Mouse (Mus musculus) heart, postnatal 4 days (tissue): ENCODE results near the gene Ackr4. TPM values are rescaled to one million over a fixed set of nuclear protein-coding genes. Genes with fewer than 3 reads are reported as not detected.

ENCODE experiments used
- DNase-seq: peaks from one replicate; pipeline ENCODE4 v3.0.0; 2021
- total RNA-seq, 2 experiments: library from RNA; stranded (reverse); gene quantifications; 2 replicates each; pipeline ENCODE4 v1.2.3; 2021

The Ackr4 gene
- total RNA-seq, 2 experiments from 2014 or later = 4.3 to 6.3 TPM

DNA sequence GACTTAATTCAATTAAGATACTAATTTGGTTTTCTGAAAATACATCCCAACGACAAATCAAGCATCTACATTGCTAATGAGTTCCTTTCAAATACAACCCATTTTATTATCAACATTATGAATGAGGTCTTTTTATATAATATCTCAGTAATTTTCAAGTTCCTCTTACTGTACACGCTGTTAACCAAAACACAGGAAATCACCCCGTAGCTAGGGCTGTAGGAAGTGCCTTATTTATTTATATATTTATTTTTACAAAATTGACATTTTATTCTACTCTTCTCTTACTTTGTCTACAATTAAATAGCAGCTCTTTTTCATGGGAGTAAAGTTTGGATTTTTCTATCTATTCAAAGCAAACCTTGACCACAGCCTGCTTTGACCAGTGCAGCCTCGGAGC, 87.0 kb downstream of the Ackr4 start:
- DNase-seq = no peak

DNA sequence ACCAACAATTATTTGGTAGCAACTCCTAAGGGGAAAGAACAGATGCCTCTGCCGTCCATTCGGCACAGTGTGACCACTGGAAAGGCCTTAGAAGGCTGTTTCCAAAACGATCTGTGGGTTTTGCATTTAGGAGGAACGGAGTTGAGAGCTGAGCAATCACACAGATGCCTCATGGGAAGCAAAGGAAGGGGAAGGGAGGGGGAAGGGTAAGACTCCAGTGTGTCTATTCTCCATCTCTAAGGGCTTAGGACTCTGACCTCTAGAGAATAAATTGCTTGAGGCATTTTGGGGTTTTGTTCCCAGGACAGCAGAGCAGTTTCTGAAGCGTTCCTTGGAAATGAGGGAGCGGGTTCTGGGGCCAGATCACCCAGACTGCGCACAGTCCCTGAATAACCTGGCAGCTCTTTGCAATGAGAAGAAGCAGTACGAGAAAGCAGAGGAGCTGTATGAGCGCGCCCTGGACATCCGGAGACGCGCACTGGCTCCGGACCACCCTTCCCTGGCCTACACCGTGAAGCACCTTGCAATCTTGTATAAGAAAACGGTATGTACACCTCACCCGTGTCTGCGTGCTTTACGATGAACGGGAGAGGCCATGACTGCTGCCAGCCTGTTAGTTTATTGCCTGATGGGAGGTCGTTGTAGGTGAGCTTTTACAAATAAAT, 87.6 kb downstream of the Ackr4 start:
- no peak for DNase-seq

DNA sequence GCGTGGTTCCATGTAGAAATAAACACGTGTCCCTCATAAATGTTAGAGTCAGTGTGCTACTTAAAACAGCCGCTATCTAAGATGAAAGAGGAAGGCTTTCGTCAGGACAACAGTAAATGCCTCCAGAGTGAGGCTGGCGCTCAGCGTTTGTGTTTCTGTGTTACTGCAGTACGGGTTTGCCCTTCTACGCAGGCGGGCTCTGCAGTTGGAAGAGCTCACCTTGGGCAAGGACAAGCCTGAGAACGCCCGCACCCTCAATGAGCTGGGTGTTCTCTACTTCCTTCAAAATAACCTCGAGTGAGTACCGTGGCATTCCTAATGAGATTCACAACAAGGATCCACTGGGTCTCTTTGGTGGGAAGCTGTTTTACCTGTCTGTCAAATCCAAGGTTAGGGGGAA, 88.5 kb downstream of the Ackr4 start:
- DNase-seq = no peak

DNA sequence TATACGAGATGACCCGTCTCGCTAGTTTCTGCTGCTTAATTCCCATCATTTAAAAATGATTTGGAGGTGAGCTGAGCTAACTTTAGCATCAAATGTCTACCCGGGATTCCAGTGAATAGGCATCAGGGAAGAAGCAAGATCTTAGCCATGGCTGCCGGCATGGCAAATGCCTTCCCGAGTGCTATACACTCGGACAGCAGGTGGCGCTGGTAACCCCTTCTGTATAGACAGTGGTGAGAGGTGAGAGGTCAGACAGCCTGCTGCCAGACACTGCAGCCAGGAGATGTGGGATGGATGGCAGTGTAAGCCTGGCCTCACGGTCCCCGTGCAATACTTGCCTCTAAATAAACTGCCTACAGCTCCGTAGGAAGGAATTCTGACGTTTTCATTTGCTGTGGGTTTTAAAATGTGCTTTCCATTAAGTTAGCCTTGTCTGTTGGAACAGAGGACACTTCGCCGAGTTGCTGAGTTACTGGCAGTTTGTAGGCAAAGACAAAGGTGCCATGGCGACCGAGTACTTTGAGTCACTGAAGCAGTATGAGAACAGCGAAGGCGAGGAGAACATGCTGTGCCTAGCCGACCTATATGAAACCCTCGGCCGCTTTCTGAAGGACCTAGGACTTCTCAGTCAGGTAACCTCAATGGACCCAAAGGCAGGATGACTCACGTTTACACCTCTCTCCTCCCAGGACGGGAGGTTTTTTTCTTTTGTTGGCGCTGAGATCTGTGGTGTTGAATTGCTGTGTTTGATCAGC, 91.3 kb downstream of the Ackr4 start:
- DNase-seq = peak; percentile 81

DNA sequence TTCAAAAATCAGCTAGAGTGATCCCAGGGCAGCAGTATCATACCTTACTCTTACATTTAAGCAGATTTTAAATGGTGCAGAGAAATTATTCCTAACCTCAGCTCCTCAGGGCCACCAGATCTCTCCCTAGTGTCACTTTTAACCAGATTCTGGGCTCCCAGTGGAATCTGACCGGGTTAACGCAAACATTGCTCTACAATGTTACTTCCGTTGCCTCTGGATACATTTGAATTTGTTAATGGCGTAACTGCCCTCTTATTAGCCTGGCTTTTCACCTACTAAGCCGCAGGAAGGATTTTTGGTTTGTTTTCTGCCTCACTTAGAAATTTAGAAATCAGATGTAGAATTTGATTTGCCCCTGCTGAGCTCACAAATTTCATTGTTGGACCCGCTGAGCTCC, 92.0 kb downstream of the Ackr4 start:
- DNase-seq = no peak

DNA sequence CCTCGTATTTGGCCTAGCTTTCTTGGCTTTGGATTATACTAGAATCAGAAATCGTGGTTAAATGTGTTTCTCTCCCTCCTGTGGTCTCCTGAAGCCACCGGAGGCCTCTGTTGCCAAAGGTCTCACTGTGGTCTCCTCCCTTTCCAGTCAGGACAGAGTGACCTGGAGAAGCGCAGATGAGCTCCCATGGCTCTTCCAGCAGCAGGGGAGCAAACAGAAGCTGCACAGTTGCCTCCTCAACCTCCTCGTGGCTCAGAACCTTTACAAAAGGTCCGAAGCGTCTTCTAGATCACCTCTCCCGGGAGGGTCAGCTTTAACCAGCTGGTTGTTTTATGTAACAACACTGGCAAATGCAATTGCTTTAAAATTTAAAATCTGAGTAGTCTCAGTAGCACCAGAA, 92.5 kb downstream of the Ackr4 start:
- no peak for DNase-seq

Other genes with a start within 250 kb of the Ackr4 start
- gene Nphp3, start 124.4 kb downstream of the Ackr4 start, total RNA-seq = 1 to 10 TPM; 4.8 to 5.0 TPM
- not detected for gene Gm28305, start 86.3 kb downstream of the Ackr4 start, total RNA-seq
- gene Uba5, start 63.8 kb downstream of the Ackr4 start, total RNA-seq = 10 to 100 TPM; 27.5 to 27.7 TPM
- 10 to 100 TPM; 19.9 to 20.9 TPM for gene Acad11, start 63.6 kb downstream of the Ackr4 start, total RNA-seq
- 10 to 100 TPM; 41.4 to 44.6 TPM for gene Dnajc13, start 136.0 kb upstream of the Ackr4 start, total RNA-seq
- gene Acpp, start 210.8 kb upstream of the Ackr4 start, total RNA-seq = under 1 TPM; 0.14 to 0.43 TPM